Mouse (Mus musculus) hindbrain, postnatal 0 days (tissue): ENCODE results near the gene Sst. TPM values are rescaled to one million over a fixed set of nuclear protein-coding genes. Genes with fewer than 3 reads are reported as not detected.
A peak's percentile ranks its signal among the peaks of the same experiment; 100 is the strongest.

Experiments
- ATAC-seq: fragments of 200-750 bp; cut with Nextera tagmentation; 2 replicates; pipeline ENCODE4 v1.8.0; 2017; ENCODE audit warnings: mild to moderate bottlenecking, moderate TSS enrichment, moderate library complexity
- DNase-seq: peaks from one replicate; pipeline ENCODE4 v3.0.0-alpha.2; 2015; ENCODE audit warnings: low spot score
- H3K27ac ChIP-seq: fragments of 300-500 bp; sonication (generic); 2 replicates; pipeline ENCODE4 v1.5.1; 2014; ENCODE audit warnings: mild to moderate bottlenecking
- H3K27me3 ChIP-seq: fragments of 300-500 bp; sonication (generic); 2 replicates; pipeline ENCODE4 v1.6.1; 2014; ENCODE audit warnings: low read length, mixed read lengths; ENCODE audit not compliant: insufficient read depth
- H3K36me3 ChIP-seq: fragments of 300-500 bp; sonication (generic); 2 replicates; pipeline ENCODE4 v1.6.1; 2014; ENCODE audit warnings: low read length, mixed read lengths; ENCODE audit not compliant: insufficient read depth
- H3K4me1 ChIP-seq: fragments of 300-500 bp; sonication (generic); 2 replicates; pipeline ENCODE4 v1.6.1; 2014; ENCODE audit warnings: antibody characterized with exemption, low read length, mixed read lengths; ENCODE audit not compliant: insufficient read depth
- H3K4me2 ChIP-seq: fragments of 300-500 bp; sonication (generic); 2 replicates; pipeline ENCODE4 v1.6.1; 2014; ENCODE audit warnings: low read depth, mild to moderate bottlenecking, low read length, moderate library complexity, mixed read lengths
- H3K4me3 ChIP-seq: fragments of 300-500 bp; sonication (generic); 2 replicates; pipeline ENCODE4 v1.5.1; 2014; ENCODE audit warnings: low read length
- H3K9ac ChIP-seq: fragments of 300-500 bp; sonication (generic); replicated peaks from 2 replicates; pipeline ENCODE4 v1.6.1; 2014; ENCODE audit warnings: mild to moderate bottlenecking, low read length, moderate library complexity, mixed read lengths
- H3K9me3 ChIP-seq: fragments of 300-500 bp; sonication (generic); 2 replicates; pipeline ENCODE4 v1.6.1; 2016; ENCODE audit warnings: low read length, mixed read lengths
- CTCF ChIP-seq: IDR thresholded peaks from 2 replicates; pipeline ENCODE4 v1.5.1; 2016; ENCODE audit warnings: antibody characterized with exemption, control low read depth, low read depth
- WGBS: fragments of 180-500 bp; shearing (Covaris S2); extraction: QIAGEN DNeasy Blood & Tissue Kit; methylation state at CpG from one replicate; pipeline ENCODE4 v1.1.7; 2014; 5-methylcytosine and 5-hydroxymethylcytosine counted together
- polyA plus RNA-seq: library from polyadenylated mRNA; unstranded; fragments of >200 nt; fragmentation: Nextera tagmentation; extraction: Ambion mirVana; gene quantifications from 2 replicates; pipeline ENCODE4 v1.2.1, GENCODE M21; 2015
- total RNA-seq: library from RNA; depleted of rRNA; stranded (reverse); fragments of >200 nt; gene quantifications from 2 replicates; pipeline ENCODE4 v1.2.3, GENCODE M21; 2014

Sst gene
- total and polyA plus RNA-seq, 2 experiments from 2014 or later, result 232 to 501 TPM

- Histone ChIP-seq H3K4me1 (peaks cover 6% of the 10 kb centered on the region), H3K27ac (no peak overlapping the region), H3K36me3 (no peaks in the 10 kb centered on the region), H3K4me2 (no peak overlapping the region), H3K9ac (no peak overlapping the region), H3K9me3 (no peaks in the 10 kb centered on the region), H3K27me3 (no peaks in the 10 kb centered on the region), H3K4me3 (no peak overlapping the region)
- no peak for DNase-seq
- ATAC-seq, result no peak
- no peak for TF ChIP-seq CTCF
- whole genome bisulfite sequencing, result 89% methylated on average over 7 of the region's 7 CpGs
These were observed 10.7 kb upstream of the Sst start for GRCm38 (mm10) chr16:23901411-23901810.

GRCm38 (mm10) chr16:23900061-23900460, 9.3 kb upstream of the Sst start:
- no peak for DNase-seq
- Histone ChIP-seq H3K9me3 (no peaks in the 10 kb centered on the region), H3K4me2 (no peak overlapping the region), H3K36me3 (no peaks in the 10 kb centered on the region), H3K4me3 (no peak overlapping the region), H3K9ac (no peak overlapping the region), H3K27me3 (no peaks in the 10 kb centered on the region), H3K27ac (no peak overlapping the region), H3K4me1 (peaks cover 6% of the 10 kb centered on the region)
- 71% methylated on average over 4 of the region's 4 CpGs for WGBS
- ATAC-seq, result no peak
- no peak for TF ChIP-seq CTCF

DNA sequence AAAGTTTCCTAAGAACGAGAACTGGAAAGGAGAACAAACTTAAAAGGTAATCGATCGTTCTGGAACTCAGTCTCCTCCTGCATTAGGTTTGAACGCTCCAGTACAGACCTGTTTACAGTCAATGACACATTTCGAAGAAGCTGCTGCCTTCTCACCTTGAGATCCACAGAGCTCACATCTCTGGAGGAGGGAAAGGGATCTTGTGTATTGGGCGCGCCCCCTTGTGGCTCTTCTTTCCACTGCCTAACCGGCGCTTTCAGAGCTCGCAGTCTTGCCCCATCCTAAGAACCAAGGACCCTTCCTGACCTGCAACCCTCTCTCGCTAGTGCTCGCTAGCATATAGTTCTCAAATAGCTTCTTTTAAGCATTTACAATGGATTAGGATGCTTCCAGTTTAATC, 8.1 kb upstream of the Sst start:
- DNase-seq (peak; percentile 95), ATAC-seq (peak; percentile 71)
- TF ChIP-seq CTCF, result peak; percentile 94
- WGBS, result 15% methylated on average over 12 of the region's 12 CpGs
- Histone ChIP-seq H3K9ac (no peak overlapping the region), H3K4me2 (peak overlapping the region; percentile 51), H3K27me3 (no peaks in the 10 kb centered on the region), H3K4me3 (0 out of 2 replicates have a peak overlapping the region, but pooled peaks have one; percentile 19), H3K27ac (no peak overlapping the region), H3K9me3 (no peaks in the 10 kb centered on the region), H3K36me3 (no peaks in the 10 kb centered on the region), H3K4me1 (peaks cover 6% of the 10 kb centered on the region)

DNA sequence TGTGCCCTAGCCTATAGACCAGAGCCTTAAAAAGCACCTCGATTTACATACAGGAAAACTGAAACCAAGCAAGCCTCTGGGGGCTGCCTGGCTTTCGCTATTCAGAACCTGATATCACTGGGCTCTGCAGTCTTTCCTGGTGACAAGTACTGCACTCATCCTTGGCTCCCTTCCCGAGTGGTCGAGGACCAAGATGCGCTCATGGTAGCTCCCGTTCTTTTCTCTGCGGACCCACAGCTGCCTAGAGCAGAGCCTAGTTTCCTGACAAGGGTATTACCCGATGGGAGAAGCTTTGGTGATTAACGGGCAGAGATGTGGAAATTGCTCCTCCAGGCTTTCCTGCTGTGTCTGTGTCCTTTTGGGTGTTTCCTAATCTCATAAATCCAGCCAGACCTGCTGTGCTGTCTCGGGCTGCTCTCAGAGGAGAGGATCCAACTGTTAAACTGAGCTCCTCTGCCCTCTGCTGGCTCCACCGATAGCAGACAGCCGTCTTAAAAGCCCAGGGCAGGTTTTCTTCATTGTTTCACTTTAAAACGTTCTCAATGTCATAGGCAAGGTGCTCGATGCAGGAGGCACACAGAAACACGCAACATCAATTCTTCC, 7.3 kb upstream of the Sst start:
- ATAC-seq, result peak; percentile 88
- WGBS, result 7% methylated on average over 15 of the region's 15 CpGs

DNA sequence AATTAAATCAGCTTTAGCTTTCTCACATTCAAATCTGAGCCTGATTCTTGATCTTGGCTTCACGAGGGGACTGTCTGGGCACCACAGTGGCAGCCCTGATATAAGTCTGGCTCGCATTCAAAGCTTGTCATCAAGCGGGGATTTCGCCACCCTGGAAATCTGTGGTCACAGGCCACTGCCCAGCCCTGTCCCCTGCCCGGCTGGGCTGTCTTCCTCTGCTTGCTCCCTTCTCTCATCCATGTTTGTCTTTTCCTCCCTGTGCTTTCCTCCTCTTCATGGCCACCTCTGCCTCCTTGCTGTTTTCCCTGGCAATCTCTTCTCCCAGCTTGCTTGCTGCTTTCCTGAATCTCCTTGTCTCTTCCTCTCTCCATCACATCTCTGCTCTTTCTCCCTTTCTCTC, 6.7 kb upstream of the Sst start:
- Histone ChIP-seq H3K4me1 (peaks cover 6% of the 10 kb centered on the region), H3K27ac (peak overlapping the region; percentile 56; the same call in 1 of the 2 replicates), H3K4me2 (peak overlapping the region; percentile 51), H3K9me3 (no peaks in the 10 kb centered on the region), H3K36me3 (no peaks in the 10 kb centered on the region), H3K27me3 (0 out of 2 replicates have a peak, but pooled peaks cover 7% of the 10 kb centered on the region), H3K9ac (peak overlapping the region; percentile 39; the same call in 1 of the 2 replicates), H3K4me3 (0 out of 2 replicates have a peak overlapping the region, but pooled peaks have one; percentile 19)
- no peak for ATAC-seq
- TF ChIP-seq CTCF, result no peak
- 38% methylated on average over 5 of the region's 5 CpGs for WGBS
- DNase-seq, result peak; percentile 40

More for the DNA sequence above, 7.3 kb upstream of the Sst start:
- Histone ChIP-seq H3K36me3 (no peaks in the 10 kb centered on the region), H3K4me3 (peak overlapping the region; percentile 19), H3K4me2 (peak overlapping the region; percentile 51), H3K27ac (peak overlapping the region; percentile 56; the same call in 1 of the 2 replicates), H3K9me3 (no peaks in the 10 kb centered on the region), H3K27me3 (0 out of 2 replicates have a peak, but pooled peaks cover 4% of the 10 kb centered on the region), H3K9ac (peak overlapping the region; percentile 39; the same call in 1 of the 2 replicates), H3K4me1 (peaks cover 6% of the 10 kb centered on the region)
- peak; percentile 82 for TF ChIP-seq CTCF
- peak; percentile 90 for DNase-seq

DNA sequence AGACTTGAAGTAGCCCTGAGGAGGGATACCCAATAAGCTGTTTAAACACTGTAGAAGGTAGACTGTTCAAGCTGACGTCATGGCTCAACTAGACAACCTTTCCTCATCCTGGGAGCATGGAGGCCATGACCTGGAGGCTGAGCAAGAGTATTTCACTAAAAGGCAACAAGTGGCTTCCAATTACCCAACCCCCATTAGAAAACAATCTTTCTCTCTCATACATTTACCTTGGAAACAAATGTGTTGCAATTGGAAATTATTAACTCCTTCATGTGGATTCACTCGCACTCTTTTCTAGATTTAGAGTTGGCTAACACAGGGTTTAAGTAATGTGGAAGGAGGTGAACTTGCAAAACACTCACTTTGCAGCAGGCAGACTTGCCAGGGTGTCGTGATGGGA, 4.4 kb upstream of the Sst start:
- no peak overlapping the region for H3K4me2 ChIP-seq
- WGBS, result 91% methylated on average over 3 of the region's 3 CpGs
- H3K36me3 ChIP-seq, result no peaks in the 10 kb centered on the region
- H3K4me3 ChIP-seq, result no peak overlapping the region
- H3K27me3 ChIP-seq, result peaks cover 19% of the 10 kb centered on the region
- no peak for TF ChIP-seq CTCF
- H3K9me3 ChIP-seq, result no peaks in the 10 kb centered on the region
- no peak overlapping the region for H3K9ac ChIP-seq
- peaks cover 6% of the 10 kb centered on the region for H3K4me1 ChIP-seq
- DNase-seq, result no peak
- ATAC-seq, result no peak
- H3K27ac ChIP-seq, result no peak overlapping the region

- no peak for TF ChIP-seq CTCF
- no peaks in the 10 kb centered on the region for H3K9me3 ChIP-seq
- no peaks in the 10 kb centered on the region for H3K36me3 ChIP-seq
- H3K4me1 ChIP-seq, result no peaks in the 10 kb centered on the region
- peak overlapping the region; percentile 36 for H3K4me3 ChIP-seq
- ATAC-seq, result no peak
- 8% methylated on average over 9 of the region's 9 CpGs for WGBS
- DNase-seq, result no peak
- no peak overlapping the region for H3K27ac ChIP-seq
- peak overlapping the region; percentile 43; the same call in 1 of the 2 replicates for H3K9ac ChIP-seq
- peak overlapping the region; percentile 58 for H3K4me2 ChIP-seq
- H3K27me3 ChIP-seq, result peaks cover 20% of the 10 kb centered on the region
These were observed 607 bp downstream of the Sst start for GRCm38 (mm10) chr16:23890151-23890550.
